Mouse (Mus musculus): ENCODE results near the gene Rundc3a. TPM values are rescaled to one million over a fixed set of nuclear protein-coding genes. Genes with fewer than 3 reads are reported as not detected.

Rundc3a gene
- polyA plus RNA-seq, 1 experiment = not detected

GRCm38 (mm10) chr11:102399107-102399506 is 5.9 kb downstream of the Rundc3a start:
- TF ChIP-seq CTCF (IDR thresholded peaks at IDR 0.05; ENCODE audit: low read depth, low read length) (no peak), POLR2A (IDR thresholded peaks at IDR 0.05; ENCODE audit: borderline replicate concordance, low read depth, low read length) (no peak)
- Histone ChIP-seq H3K4me3 (ENCODE audit: insufficient read depth, low read length) (no peak overlapping the region), H3K27ac (ENCODE audit: insufficient read depth, low read depth, low read length) (no peak overlapping the region), H3K4me1 (ENCODE audit: control insufficient read depth, insufficient read depth, low read length) (no peaks in the 10 kb centered on the region)

- TF ChIP-seq POLR2A (IDR thresholded peaks at IDR 0.05; ENCODE audit: borderline replicate concordance, low read depth, low read length) = no peak
- TF ChIP-seq CTCF (IDR thresholded peaks at IDR 0.05; ENCODE audit: low read depth, low read length) = no peak
- Histone ChIP-seq H3K4me3 (ENCODE audit: insufficient read depth, low read length) (no peak overlapping the region), H3K27ac (ENCODE audit: insufficient read depth, low read depth, low read length) (no peak overlapping the region), H3K4me1 (ENCODE audit: control insufficient read depth, insufficient read depth, low read length) (no peaks in the 10 kb centered on the region)
These were observed 6.4 kb downstream of the Rundc3a start for GRCm38 (mm10) chr11:102399610-102400072.

GRCm38 (mm10) chr11:102400513-102401084 is 7.4 kb downstream of the Rundc3a start:
- TF ChIP-seq CTCF (IDR thresholded peaks at IDR 0.05; ENCODE audit: low read depth, low read length) (no peak), POLR2A (IDR thresholded peaks at IDR 0.05; ENCODE audit: borderline replicate concordance, low read depth, low read length) (no peak)
- Histone ChIP-seq H3K4me1 (ENCODE audit: control insufficient read depth, insufficient read depth, low read length) (peaks cover 3% of the 10 kb centered on the region; the same call in 1 of the 2 replicates), H3K27ac (ENCODE audit: insufficient read depth, low read depth, low read length) (no peak overlapping the region), H3K4me3 (ENCODE audit: insufficient read depth, low read length) (no peak overlapping the region)

GRCm38 (mm10) chr11:102401898-102402500 is 8.8 kb downstream of the Rundc3a start:
- Histone ChIP-seq H3K4me3 (ENCODE audit: insufficient read depth, low read length) (no peak overlapping the region), H3K27ac (ENCODE audit: insufficient read depth, low read depth, low read length) (no peak overlapping the region), H3K4me1 (ENCODE audit: control insufficient read depth, insufficient read depth, low read length) (peaks cover 9% of the 10 kb centered on the region; the same call in 1 of the 2 replicates)
- no peak for TF ChIP-seq POLR2A (IDR thresholded peaks at IDR 0.05; ENCODE audit: borderline replicate concordance, low read depth, low read length)
- TF ChIP-seq CTCF (IDR thresholded peaks at IDR 0.05; ENCODE audit: low read depth, low read length) = no peak

- peaks cover 9% of the 10 kb centered on the region; the same call in 1 of the 2 replicates for H3K4me1 ChIP-seq (ENCODE audit: control insufficient read depth, insufficient read depth, low read length)
- no peak overlapping the region for H3K27ac ChIP-seq (ENCODE audit: insufficient read depth, low read depth, low read length)
- no peak overlapping the region for H3K4me3 ChIP-seq (ENCODE audit: insufficient read depth, low read length)
- TF ChIP-seq CTCF (IDR thresholded peaks at IDR 0.05; ENCODE audit: low read depth, low read length) (no peak), POLR2A (IDR thresholded peaks at IDR 0.05; ENCODE audit: borderline replicate concordance, low read depth, low read length) (no peak)
These were observed 10.5 kb downstream of the Rundc3a start for GRCm38 (mm10) chr11:102403657-102404056.

- Histone ChIP-seq H3K27ac (ENCODE audit: insufficient read depth, low read depth, low read length) (no peak overlapping the region), H3K4me1 (ENCODE audit: control insufficient read depth, insufficient read depth, low read length) (peaks cover 13% of the 10 kb centered on the region), H3K4me3 (ENCODE audit: insufficient read depth, low read length) (no peak overlapping the region)
- TF ChIP-seq CTCF (IDR thresholded peaks at IDR 0.05; ENCODE audit: low read depth, low read length) = no peak
- no peak for TF ChIP-seq POLR2A (IDR thresholded peaks at IDR 0.05; ENCODE audit: borderline replicate concordance, low read depth, low read length)
These were observed 11.2 kb downstream of the Rundc3a start for GRCm38 (mm10) chr11:102404161-102405010.

- H3K4me1 ChIP-seq (ENCODE audit: control insufficient read depth, insufficient read depth, low read length) = peaks cover 18% of the 10 kb centered on the region
- TF ChIP-seq POLR2A (IDR thresholded peaks at IDR 0.05; ENCODE audit: borderline replicate concordance, low read depth, low read length) = no peak
- no peak for TF ChIP-seq CTCF (IDR thresholded peaks at IDR 0.05; ENCODE audit: low read depth, low read length)
- H3K27ac ChIP-seq (ENCODE audit: insufficient read depth, low read depth, low read length) = no peak overlapping the region
- H3K4me3 ChIP-seq (ENCODE audit: insufficient read depth, low read length) = peak overlapping the region; percentile 95
These were observed 12.5 kb downstream of the Rundc3a start for GRCm38 (mm10) chr11:102405544-102406285.

GRCm38 (mm10) chr11:102406401-102406800 is 13.2 kb downstream of the Rundc3a start:
- Histone ChIP-seq H3K4me1 (ENCODE audit: control insufficient read depth, insufficient read depth, low read length) (peaks cover 19% of the 10 kb centered on the region), H3K27ac (ENCODE audit: insufficient read depth, low read depth, low read length) (peak overlapping the region; percentile 76; the same call in 1 of the 2 replicates), H3K4me3 (ENCODE audit: insufficient read depth, low read length) (peak overlapping the region; percentile 95)
- TF ChIP-seq POLR2A (IDR thresholded peaks at IDR 0.05; ENCODE audit: borderline replicate concordance, low read depth, low read length) (no peak), CTCF (IDR thresholded peaks at IDR 0.05; ENCODE audit: low read depth, low read length) (no peak; the same call in 1 of the 2 replicates)

All from bone marrow macrophage, adult 2 months (primary cell).